Mouse (Mus musculus): ENCODE results near the gene Trim47.

DNA sequence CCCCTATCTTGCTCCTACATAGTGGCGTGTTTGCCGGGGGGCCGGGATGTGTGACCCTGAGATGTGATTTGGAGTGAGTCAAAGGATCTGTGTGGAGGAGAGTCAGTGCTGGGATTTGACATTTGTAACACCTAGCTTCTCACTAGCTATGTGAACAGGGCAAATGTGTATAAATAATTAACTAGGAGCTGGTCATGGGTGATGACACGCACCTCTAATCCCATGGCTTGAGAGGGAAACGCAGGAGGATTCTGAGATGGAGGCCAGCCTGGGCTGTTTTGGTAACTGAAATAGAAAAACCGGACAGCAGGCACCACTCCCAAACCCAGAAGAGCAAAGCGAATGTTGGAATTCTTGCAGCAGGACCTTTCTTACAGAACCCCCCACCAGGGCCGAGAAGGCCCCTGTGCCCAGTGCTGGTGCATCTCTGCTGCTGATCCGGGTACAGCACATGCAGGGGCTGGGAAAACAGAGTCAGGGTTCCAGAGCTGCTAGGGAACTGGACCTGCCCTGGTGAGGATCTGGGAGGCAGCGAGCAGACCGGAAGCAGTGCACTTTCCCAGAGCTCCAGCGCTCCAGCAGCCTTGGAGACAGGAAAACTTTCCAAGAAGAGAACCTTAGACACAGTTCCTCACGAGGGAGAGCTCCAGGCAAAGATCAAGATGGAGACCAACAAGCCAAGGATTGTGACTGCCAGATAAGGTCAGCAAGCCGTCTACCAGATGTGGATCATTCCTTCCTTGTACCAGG lies 28.1 kb downstream of the Trim47 start:
- no peak for TF ChIP-seq CTCF (IDR thresholded peaks at IDR 0.05; ENCODE audit: low read depth)
- no peak for TF ChIP-seq EP300 (IDR thresholded peaks at IDR 0.05; ENCODE audit: low read depth)

Data from heart, postnatal 0 days (tissue).